Mouse (Mus musculus): ENCODE results near the gene Ceacam9. TPM values are rescaled to one million over a fixed set of nuclear protein-coding genes. Genes with fewer than 3 reads are reported as not detected.
A peak's percentile ranks its signal among the peaks of the same experiment; 100 is the strongest.

Ceacam9 gene
- polyA plus RNA-seq, 1 experiment from 2014 or later = not detected

DNA sequence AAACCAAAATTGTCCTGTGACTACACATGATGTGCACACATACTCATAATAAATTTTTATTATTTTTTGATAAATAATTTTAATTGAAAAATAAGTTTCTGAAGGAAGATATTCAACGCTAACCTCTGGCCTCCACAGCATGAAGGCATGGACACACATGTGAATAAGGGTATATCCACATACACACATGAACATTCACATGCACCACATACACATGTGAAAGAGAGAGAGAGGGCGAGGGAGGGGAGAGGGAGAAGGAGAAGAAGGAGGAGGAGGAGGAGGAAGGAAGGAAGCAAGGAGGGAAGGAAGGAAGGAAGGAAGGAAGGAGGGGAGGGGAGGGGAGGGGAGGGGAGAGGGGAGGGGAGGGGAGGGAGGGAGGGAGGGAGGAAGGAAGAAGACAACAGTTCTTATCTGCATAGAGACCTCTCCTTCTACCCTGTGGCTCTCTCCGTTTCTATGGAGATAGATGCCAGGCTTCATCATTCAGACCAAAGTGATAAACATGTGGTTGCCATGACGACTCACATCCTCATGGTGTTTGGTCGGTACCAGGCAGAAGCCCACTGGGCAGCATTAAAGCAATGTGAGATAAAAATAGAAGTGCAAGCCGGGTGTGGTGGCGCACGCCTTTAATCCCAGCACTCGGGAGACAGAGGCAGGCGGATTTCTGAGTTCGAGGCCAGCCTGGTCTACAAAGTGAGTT is 37.3 kb downstream of the Ceacam9 start:
- 69% methylated on average over 10 of the region's 11 CpGs for WGBS
- ATAC-seq (ENCODE audit: insufficient read depth, low FRiP score) = no peak
- no peak overlapping the region for H3K4me2 ChIP-seq (ENCODE audit: low read depth, low read length)

DNA sequence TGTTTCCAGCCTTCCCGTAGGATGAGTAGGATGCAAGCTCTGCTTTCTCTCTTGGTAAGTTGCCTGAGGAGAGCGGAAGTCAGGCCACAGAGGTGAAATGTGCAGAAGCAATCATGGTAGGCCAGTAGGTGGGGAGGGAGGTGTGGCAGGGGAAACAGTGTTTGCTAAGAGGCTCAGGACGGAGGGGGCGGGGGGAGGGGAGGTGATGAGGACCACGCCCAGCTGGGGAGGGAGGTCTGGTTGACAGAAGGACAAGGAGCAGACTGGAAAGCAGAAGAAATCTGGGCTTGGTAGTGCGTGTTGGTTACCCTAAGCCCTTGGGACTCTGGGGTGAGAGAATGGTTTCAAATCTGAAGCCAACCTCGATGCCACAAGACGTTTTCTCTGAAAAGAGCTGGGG is 38.6 kb downstream of the Ceacam9 start:
- Histone ChIP-seq H3K4me2 (ENCODE audit: low read depth, low read length) (no peak overlapping the region), H3K36me3 (ENCODE audit: control insufficient read depth, insufficient read depth, low read length) (no peaks in the 10 kb centered on the region), H3K27me3 (ENCODE audit: control insufficient read depth, insufficient read depth, low read length) (no peaks in the 10 kb centered on the region), H3K4me3 (replicated peaks; ENCODE audit: low read length) (no peak overlapping the region), H3K27ac (ENCODE audit: low read length) (peak overlapping the region; percentile 91; the same call in 1 of the 2 replicates), H3K9ac (ENCODE audit: low read length) (no peak overlapping the region), H3K9me3 (replicated peaks; ENCODE audit: control insufficient read depth, low read length) (no peaks in the 10 kb centered on the region), H3K4me1 (ENCODE audit: control insufficient read depth, insufficient read depth, low read length) (peaks cover 17% of the 10 kb centered on the region)
- peak; percentile 57; the same call in 1 of the 2 replicates for ATAC-seq (ENCODE audit: insufficient read depth, low FRiP score)
- WGBS = 21% methylated on average over 8 of the region's 8 CpGs

More for the DNA sequence above, 37.3 kb downstream of the Ceacam9 start:
- Histone ChIP-seq H3K9me3 (replicated peaks; ENCODE audit: control insufficient read depth, low read length) (no peaks in the 10 kb centered on the region), H3K4me1 (ENCODE audit: control insufficient read depth, insufficient read depth, low read length) (peaks cover 17% of the 10 kb centered on the region), H3K9ac (ENCODE audit: low read length) (no peak overlapping the region), H3K36me3 (ENCODE audit: control insufficient read depth, insufficient read depth, low read length) (no peaks in the 10 kb centered on the region), H3K27ac (ENCODE audit: low read length) (no peak overlapping the region), H3K4me3 (replicated peaks; ENCODE audit: low read length) (no peak overlapping the region), H3K27me3 (ENCODE audit: control insufficient read depth, insufficient read depth, low read length) (no peaks in the 10 kb centered on the region)

DNA sequence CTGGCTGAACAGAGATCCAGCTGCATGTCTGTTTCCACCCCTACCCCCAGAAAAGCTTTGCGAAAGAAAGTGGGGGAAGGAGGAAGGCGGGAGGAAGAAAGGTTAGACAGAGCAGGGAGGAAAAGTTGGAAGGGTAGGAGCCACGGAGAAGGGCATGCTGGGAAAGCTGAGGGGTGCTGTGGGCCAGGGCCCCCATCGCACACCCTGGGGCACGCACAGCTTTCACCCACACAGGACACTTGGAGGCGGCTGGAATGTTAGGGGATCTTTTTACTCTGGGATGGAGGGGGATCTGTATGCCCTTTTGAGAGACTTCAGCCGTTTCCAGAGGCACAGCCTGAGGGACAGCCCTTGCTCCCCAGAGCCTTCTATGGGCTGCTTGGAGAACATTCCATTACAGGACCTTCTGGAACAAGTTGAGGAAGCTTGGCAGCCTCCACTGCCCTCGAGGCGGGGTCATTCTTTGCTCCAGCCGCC is 39.3 kb downstream of the Ceacam9 start:
- peak overlapping the region; percentile 91 for H3K27ac ChIP-seq (ENCODE audit: low read length)
- H3K4me2 ChIP-seq (ENCODE audit: low read depth, low read length) = peak overlapping the region; percentile 31; the same call in 1 of the 2 replicates
- 35% methylated on average over 10 of the region's 10 CpGs for WGBS
- H3K27me3 ChIP-seq (ENCODE audit: control insufficient read depth, insufficient read depth, low read length) = no peaks in the 10 kb centered on the region
- no peaks in the 10 kb centered on the region for H3K36me3 ChIP-seq (ENCODE audit: control insufficient read depth, insufficient read depth, low read length)
- H3K4me3 ChIP-seq (replicated peaks; ENCODE audit: low read length) = no peak overlapping the region
- ATAC-seq (ENCODE audit: insufficient read depth, low FRiP score) = peak; percentile 79
- peaks cover 17% of the 10 kb centered on the region for H3K4me1 ChIP-seq (ENCODE audit: control insufficient read depth, insufficient read depth, low read length)
- H3K9me3 ChIP-seq (replicated peaks; ENCODE audit: control insufficient read depth, low read length) = no peaks in the 10 kb centered on the region
- H3K9ac ChIP-seq (ENCODE audit: low read length) = peak overlapping the region; percentile 32; the same call in 1 of the 2 replicates

DNA sequence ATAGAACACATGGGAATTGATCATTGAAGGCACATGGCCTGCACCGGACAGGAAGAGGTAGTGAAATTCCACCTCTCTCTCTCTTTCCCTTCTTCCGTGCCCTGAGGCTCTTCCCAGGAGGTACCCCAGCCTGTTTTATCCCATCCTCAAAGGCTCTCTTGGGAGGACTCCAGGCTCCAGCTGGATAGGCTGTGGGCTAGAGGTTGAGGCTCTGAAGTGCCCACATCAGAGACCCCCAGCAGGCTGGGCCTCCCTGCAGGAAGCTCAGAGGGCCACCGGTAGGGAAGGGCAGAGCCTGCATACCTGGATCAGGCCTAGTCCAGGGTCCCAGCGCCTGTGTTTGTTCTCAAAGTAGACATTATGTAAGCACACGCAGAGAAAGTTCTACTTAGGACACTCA is 39.9 kb downstream of the Ceacam9 start:
- no peak overlapping the region for H3K4me3 ChIP-seq (replicated peaks; ENCODE audit: low read length)
- no peaks in the 10 kb centered on the region for H3K27me3 ChIP-seq (ENCODE audit: control insufficient read depth, insufficient read depth, low read length)
- H3K36me3 ChIP-seq (ENCODE audit: control insufficient read depth, insufficient read depth, low read length) = no peaks in the 10 kb centered on the region
- WGBS = 46% methylated on average over 5 of the region's 5 CpGs
- peak; percentile 18; the same call in 1 of the 2 replicates for ATAC-seq (ENCODE audit: insufficient read depth, low FRiP score)
- H3K27ac ChIP-seq (ENCODE audit: low read length) = peak overlapping the region; percentile 81
- H3K4me2 ChIP-seq (ENCODE audit: low read depth, low read length) = no peak overlapping the region
- no peak overlapping the region for H3K9ac ChIP-seq (ENCODE audit: low read length)
- no peaks in the 10 kb centered on the region for H3K9me3 ChIP-seq (replicated peaks; ENCODE audit: control insufficient read depth, low read length)
- H3K4me1 ChIP-seq (ENCODE audit: control insufficient read depth, insufficient read depth, low read length) = peaks cover 17% of the 10 kb centered on the region

GRCm38 (mm10) chr7:16763463-16764218 is 41.9 kb downstream of the Ceacam9 start:
- no peak overlapping the region for H3K4me2 ChIP-seq (ENCODE audit: low read depth, low read length)
- H3K4me3 ChIP-seq (replicated peaks; ENCODE audit: low read length) = no peak overlapping the region
- H3K4me1 ChIP-seq (ENCODE audit: control insufficient read depth, insufficient read depth, low read length) = peaks cover 17% of the 10 kb centered on the region
- H3K27ac ChIP-seq (ENCODE audit: low read length) = no peak overlapping the region
- WGBS = 78% methylated on average over 7 of the region's 7 CpGs
- ATAC-seq (ENCODE audit: insufficient read depth, low FRiP score) = no peak
- H3K27me3 ChIP-seq (ENCODE audit: control insufficient read depth, insufficient read depth, low read length) = no peaks in the 10 kb centered on the region
- no peaks in the 10 kb centered on the region for H3K9me3 ChIP-seq (replicated peaks; ENCODE audit: control insufficient read depth, low read length)
- no peak overlapping the region for H3K9ac ChIP-seq (ENCODE audit: low read length)
- no peaks in the 10 kb centered on the region for H3K36me3 ChIP-seq (ENCODE audit: control insufficient read depth, insufficient read depth, low read length)

DNA sequence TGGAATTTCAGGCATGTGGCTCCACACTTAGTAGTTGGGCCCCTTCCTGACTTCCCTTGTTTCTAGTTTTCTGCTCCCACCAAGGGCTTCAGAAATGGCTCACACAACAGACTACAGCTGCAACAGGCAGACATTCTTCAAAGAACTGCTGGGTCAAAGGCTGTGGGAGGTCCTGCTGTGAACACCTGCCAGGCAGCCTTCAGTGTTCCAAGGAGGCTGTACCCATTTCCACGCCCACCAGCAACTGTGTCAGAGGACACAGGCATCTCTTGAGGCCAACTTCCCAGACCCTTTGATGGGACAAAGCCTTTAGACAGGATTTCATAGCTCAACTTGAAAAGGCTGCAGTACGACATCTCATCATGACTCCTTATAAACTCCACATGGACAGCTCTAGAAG is 44.7 kb downstream of the Ceacam9 start:
- Histone ChIP-seq H3K27ac (ENCODE audit: low read length) (no peak overlapping the region), H3K36me3 (ENCODE audit: control insufficient read depth, insufficient read depth, low read length) (no peaks in the 10 kb centered on the region), H3K9me3 (replicated peaks; ENCODE audit: control insufficient read depth, low read length) (no peaks in the 10 kb centered on the region), H3K4me3 (replicated peaks; ENCODE audit: low read length) (no peak overlapping the region), H3K9ac (ENCODE audit: low read length) (no peak overlapping the region), H3K4me2 (ENCODE audit: low read depth, low read length) (no peak overlapping the region), H3K27me3 (ENCODE audit: control insufficient read depth, insufficient read depth, low read length) (no peaks in the 10 kb centered on the region), H3K4me1 (ENCODE audit: control insufficient read depth, insufficient read depth, low read length) (peaks cover 4% of the 10 kb centered on the region; the same call in 1 of the 2 replicates)
- no peak for ATAC-seq (ENCODE audit: insufficient read depth, low FRiP score)
- 54% methylated on average over 2 of the region's 2 CpGs for WGBS

Other genes starting within 250 kb of the Ceacam9 start
- 0.19 and 0.26 TPM in 2 replicates for gene Npas1, start 244.2 kb upstream of the Ceacam9 start, polyA plus RNA-seq (2015; fragmentation: Nextera tagmentation; extraction: Ambion mirVana)
- 10.7 and 11.4 TPM in 2 replicates for gene Arhgap35, start 106.9 kb upstream of the Ceacam9 start, polyA plus RNA-seq (2015; fragmentation: Nextera tagmentation; extraction: Ambion mirVana)
- not detected in 2 replicates for gene Ceacam15, start 46.2 kb upstream of the Ceacam9 start, polyA plus RNA-seq (2015; fragmentation: Nextera tagmentation; extraction: Ambion mirVana)
- gene Ap2s1, start 16.5 kb downstream of the Ceacam9 start, polyA plus RNA-seq (2015; fragmentation: Nextera tagmentation; extraction: Ambion mirVana) = 229 and 231 TPM in 2 replicates
- gene Slc1a5, start 59.4 kb downstream of the Ceacam9 start, polyA plus RNA-seq (2015; fragmentation: Nextera tagmentation; extraction: Ambion mirVana) = 43.1 and 46.6 TPM in 2 replicates
- gene Strn4, start 94.0 kb downstream of the Ceacam9 start, polyA plus RNA-seq (2015; fragmentation: Nextera tagmentation; extraction: Ambion mirVana) = 68.5 and 80.0 TPM in 2 replicates
- gene Fkrp, start 94.8 kb downstream of the Ceacam9 start, polyA plus RNA-seq (2015; fragmentation: Nextera tagmentation; extraction: Ambion mirVana) = 18.1 and 21.4 TPM in 2 replicates
- gene Prkd2, start 121.0 kb downstream of the Ceacam9 start, polyA plus RNA-seq (2015; fragmentation: Nextera tagmentation; extraction: Ambion mirVana) = 11.1 and 11.8 TPM in 2 replicates
- gene Dact3, start 153.4 kb downstream of the Ceacam9 start, polyA plus RNA-seq (2015; fragmentation: Nextera tagmentation; extraction: Ambion mirVana) = 2.3 TPM in 2 replicates
- 9.7 and 12.0 TPM in 2 replicates for gene Gng8, start 169.9 kb downstream of the Ceacam9 start, polyA plus RNA-seq (2015; fragmentation: Nextera tagmentation; extraction: Ambion mirVana)
- 3.0 and 3.2 TPM in 2 replicates for gene Ptgir, start 184.6 kb downstream of the Ceacam9 start, polyA plus RNA-seq (2015; fragmentation: Nextera tagmentation; extraction: Ambion mirVana)
- gene Calm3, start 202.2 kb downstream of the Ceacam9 start, polyA plus RNA-seq (2015; fragmentation: Nextera tagmentation; extraction: Ambion mirVana) = 120 and 126 TPM in 2 replicates
- gene Pnmal2, start 222.8 kb downstream of the Ceacam9 start, polyA plus RNA-seq (2015; fragmentation: Nextera tagmentation; extraction: Ambion mirVana) = 7.8 and 10.2 TPM in 2 replicates
- 3.2 and 3.4 TPM in 2 replicates for gene Pnmal1, start 237.8 kb downstream of the Ceacam9 start, polyA plus RNA-seq (2015; fragmentation: Nextera tagmentation; extraction: Ambion mirVana)

Data from stomach, embryonic 16.5 days (tissue).